Mouse (Mus musculus): ENCODE results near the gene Mras. TPM values are rescaled to one million over a fixed set of nuclear protein-coding genes. Genes with fewer than 3 reads are reported as not detected.

The Mras gene
- total and polyA plus RNA-seq, 3 experiments = 0.17 TPM; not detected in 2

- no peak overlapping the region for H3K4me3 ChIP-seq (ENCODE audit: control insufficient read depth in 1 of 2, insufficient read depth in 1 of 2, low read depth in 2 of 2, low read length in 2 of 2)
Measured at GRCm38 (mm10) chr9:99441647-99442433, 4.7 kb upstream of the Mras start.

GRCm38 (mm10) chr9:99440941-99441340, 3.8 kb upstream of the Mras start:
- H3K4me1 ChIP-seq (ENCODE audit: control insufficient read depth in 1 of 2, insufficient read depth in 2 of 2, low read length in 2 of 2) = no peaks in the 10 kb centered on the region
- no peaks in the 10 kb centered on the region for H3K79me2 ChIP-seq (ENCODE audit: control insufficient read depth, insufficient read depth, low read length, poor library complexity)
- H3K9me3 ChIP-seq (replicated peaks; ENCODE audit: insufficient read depth, low read length) = no peaks in the 10 kb centered on the region
- no peaks in the 10 kb centered on the region for H3K36me3 ChIP-seq (ENCODE audit: control insufficient read depth in 1 of 2, insufficient read depth in 2 of 2, low read length in 2 of 2)
- H3K4me3 ChIP-seq (ENCODE audit: control insufficient read depth in 1 of 2, insufficient read depth in 1 of 2, low read depth in 2 of 2, low read length in 2 of 2) = no peak overlapping the region
- H3K27ac ChIP-seq (ENCODE audit: control insufficient read depth, low read depth, low read length) = no peak overlapping the region
- no peak overlapping the region for H3K9ac ChIP-seq (ENCODE audit: control insufficient read depth, low read depth, low read length, poor library complexity, severe bottlenecking)
- no peaks in the 10 kb centered on the region for H3K27me3 ChIP-seq (ENCODE audit: control insufficient read depth in 1 of 2, insufficient read depth in 2 of 2, low read length in 2 of 2)
- no peak for TF ChIP-seq POLR2AphosphoS2 (IDR thresholded peaks at IDR 0.05; ENCODE audit: low read length)
- no peak for DNase-seq (ENCODE audit: low read depth, low spot score)

More at GRCm38 (mm10) chr9:99441647-99442433, 4.7 kb upstream of the Mras start:
- no peaks in the 10 kb centered on the region for H3K9me3 ChIP-seq (replicated peaks; ENCODE audit: insufficient read depth, low read length)
- no peaks in the 10 kb centered on the region for H3K79me2 ChIP-seq (ENCODE audit: control insufficient read depth, insufficient read depth, low read length, poor library complexity)
- H3K27ac ChIP-seq (ENCODE audit: control insufficient read depth, low read depth, low read length) = no peak overlapping the region
- H3K9ac ChIP-seq (ENCODE audit: control insufficient read depth, low read depth, low read length, poor library complexity, severe bottlenecking) = no peak overlapping the region
- TF ChIP-seq TCF12 (IDR thresholded peaks at IDR 0.05; ENCODE audit: low read depth, low read length) = no peak
- no peak for TF ChIP-seq POLR2A (IDR thresholded peaks at IDR 0.05; ENCODE audit: control insufficient read depth in 1 of 2, insufficient read depth in 1 of 2, low read depth in 1 of 2, low read length in 2 of 2, poor library complexity in 1 of 2)
- peak; percentile 80; the same call in 1 of the 2 replicates for TF ChIP-seq POLR2AphosphoS5 (IDR thresholded peaks at IDR 0.05; ENCODE audit: borderline replicate concordance, low read depth, low read length)
- no peak for DNase-seq (ENCODE audit: low read depth, low spot score)
- no peaks in the 10 kb centered on the region for H3K4me1 ChIP-seq (ENCODE audit: control insufficient read depth in 1 of 2, insufficient read depth in 2 of 2, low read length in 2 of 2)
- H3K36me3 ChIP-seq (ENCODE audit: control insufficient read depth in 1 of 2, insufficient read depth in 2 of 2, low read length in 2 of 2) = no peaks in the 10 kb centered on the region
- no peaks in the 10 kb centered on the region for H3K27me3 ChIP-seq (ENCODE audit: control insufficient read depth in 1 of 2, insufficient read depth in 2 of 2, low read length in 2 of 2)

DNA sequence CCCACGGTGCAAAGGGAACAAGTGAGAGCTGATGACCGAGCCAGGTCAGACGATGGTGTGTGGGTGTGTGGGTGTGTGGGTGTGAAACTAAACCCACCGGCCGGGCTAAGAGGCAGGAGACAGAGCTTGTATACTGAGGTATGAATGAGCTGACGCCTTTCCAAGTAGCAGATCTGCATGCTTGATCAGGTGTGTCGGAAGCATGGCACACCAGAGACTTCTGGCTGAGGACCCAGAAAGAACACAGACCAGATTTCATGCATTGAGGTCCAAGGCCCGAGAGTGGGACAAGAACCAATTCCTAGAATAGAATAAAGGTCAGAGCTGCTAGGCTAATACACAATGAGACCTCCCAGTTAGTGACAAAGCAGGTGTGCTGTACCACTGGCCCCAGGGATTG, 1.9 kb upstream of the Mras start:
- no peaks in the 10 kb centered on the region for H3K79me2 ChIP-seq (ENCODE audit: control insufficient read depth, insufficient read depth, low read length, poor library complexity)
- DNase-seq (ENCODE audit: low read depth, low spot score) = no peak
- no peak overlapping the region for H3K9ac ChIP-seq (ENCODE audit: control insufficient read depth, low read depth, low read length, poor library complexity, severe bottlenecking)
- no peaks in the 10 kb centered on the region for H3K9me3 ChIP-seq (replicated peaks; ENCODE audit: insufficient read depth, low read length)
- TF ChIP-seq TBP (IDR thresholded peaks at IDR 0.05; ENCODE audit: low read depth, low read length) = no peak
- TF ChIP-seq RAD21 (IDR thresholded peaks at IDR 0.05; ENCODE audit: low read depth, low read length) = no peak
- TF ChIP-seq TAL1 (IDR thresholded peaks at IDR 0.05; ENCODE audit: low read length) = no peak
- TF ChIP-seq MAZ (IDR thresholded peaks at IDR 0.05; ENCODE audit: low read depth, low read length) = no peak
- TF ChIP-seq POLR2AphosphoS2 (IDR thresholded peaks at IDR 0.05; ENCODE audit: low read length) = no peak
- TF ChIP-seq ZMIZ1 (IDR thresholded peaks at IDR 0.05; ENCODE audit: low read depth, low read length) = no peak
- TF ChIP-seq KAT2A (conservative IDR thresholded peaks at IDR 0.05; ENCODE audit: low read depth, low read length) = no peak
- TF ChIP-seq NELFE (IDR thresholded peaks at IDR 0.05; ENCODE audit: low read depth, low read length) = no peak
- no peak for TF ChIP-seq MAFK (IDR thresholded peaks at IDR 0.05; ENCODE audit: borderline replicate concordance, low read depth, low read length)
- TF ChIP-seq GATA1 (IDR thresholded peaks at IDR 0.05; ENCODE audit: low read depth, low read length) = no peak
- no peak for TF ChIP-seq E2F4 (IDR thresholded peaks at IDR 0.05; ENCODE audit: borderline replicate concordance, low read depth, low read length)
- no peak for TF ChIP-seq ZNF384 (IDR thresholded peaks at IDR 0.05; ENCODE audit: low read depth, low read length)
- no peak for TF ChIP-seq POLR2A (IDR thresholded peaks at IDR 0.05; ENCODE audit: control insufficient read depth in 1 of 2, insufficient read depth in 1 of 2, low read depth in 1 of 2, low read length in 2 of 2, poor library complexity in 1 of 2)
- no peak for TF ChIP-seq ETS1 (IDR thresholded peaks at IDR 0.05; ENCODE audit: low read depth, low read length)
- TF ChIP-seq MEF2A (IDR thresholded peaks at IDR 0.05; ENCODE audit: extremely low read depth, insufficient replicate concordance, low read depth, low read length, poor library complexity, severe bottlenecking) = no peak
- no peak for TF ChIP-seq CHD2 (IDR thresholded peaks at IDR 0.05; ENCODE audit: low read length)
- H3K27ac ChIP-seq (ENCODE audit: control insufficient read depth, low read depth, low read length) = no peak overlapping the region
- no peaks in the 10 kb centered on the region for H3K4me1 ChIP-seq (ENCODE audit: control insufficient read depth in 1 of 2, insufficient read depth in 2 of 2, low read length in 2 of 2)
- no peaks in the 10 kb centered on the region for H3K27me3 ChIP-seq (ENCODE audit: control insufficient read depth in 1 of 2, insufficient read depth in 2 of 2, low read length in 2 of 2)
- H3K4me3 ChIP-seq (ENCODE audit: control insufficient read depth in 1 of 2, insufficient read depth in 1 of 2, low read depth in 2 of 2, low read length in 2 of 2) = no peak overlapping the region
- no peaks in the 10 kb centered on the region for H3K36me3 ChIP-seq (ENCODE audit: control insufficient read depth in 1 of 2, insufficient read depth in 2 of 2, low read length in 2 of 2)
